Mouse (Mus musculus): ENCODE data around the gene Wipi1. TPM values are rescaled to one million over a fixed set of nuclear protein-coding genes. Genes with fewer than 3 reads are reported as not detected.
A peak's percentile ranks its signal among the peaks of the same experiment; 100 is the strongest.

Wipi1 gene
- polyA plus RNA-seq, 1 experiment, result 29.9 TPM

DNA sequence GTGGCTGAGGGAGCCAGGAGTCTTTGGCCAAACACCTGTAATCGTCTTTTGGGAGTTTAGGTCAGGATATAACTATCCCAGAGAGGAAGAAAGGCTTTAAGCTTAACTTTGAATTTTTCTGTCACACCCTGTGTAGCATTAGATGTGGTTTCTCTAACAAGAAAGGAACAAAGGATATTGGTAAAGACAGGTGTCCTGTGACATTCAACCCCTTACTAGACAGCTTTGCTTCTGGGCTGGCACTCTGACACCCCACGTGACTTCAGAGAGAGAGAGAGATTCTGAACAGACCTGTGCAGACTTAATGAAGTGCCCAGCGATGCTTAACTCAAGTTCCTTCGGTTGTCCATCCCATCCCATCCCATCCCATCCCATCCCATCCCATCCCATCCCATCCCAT is 20.3 kb downstream of the Wipi1 start:
- Histone ChIP-seq H3K36me3 (ENCODE audit: control insufficient read depth, insufficient read depth, low read length) (no peaks in the 10 kb centered on the region), H3K4me1 (ENCODE audit: control insufficient read depth, insufficient read depth, low read length) (no peaks in the 10 kb centered on the region; the same call in 1 of the 2 replicates), H3K27me3 (ENCODE audit: control insufficient read depth, insufficient read depth, low read length) (no peaks in the 10 kb centered on the region), H3K4me3 (ENCODE audit: control insufficient read depth, low read depth, low read length) (no peak overlapping the region), H3K27ac (ENCODE audit: control insufficient read depth, insufficient read depth, low read depth, low read length) (no peak overlapping the region)
- no peak for TF ChIP-seq POLR2A (IDR thresholded peaks at IDR 0.05; ENCODE audit: control insufficient read depth, low read depth, low read length)
- TF ChIP-seq CTCF (IDR thresholded peaks at IDR 0.05; ENCODE audit: control insufficient read depth, insufficient read depth, insufficient replicate concordance, low read depth, low read length), result no peak

DNA sequence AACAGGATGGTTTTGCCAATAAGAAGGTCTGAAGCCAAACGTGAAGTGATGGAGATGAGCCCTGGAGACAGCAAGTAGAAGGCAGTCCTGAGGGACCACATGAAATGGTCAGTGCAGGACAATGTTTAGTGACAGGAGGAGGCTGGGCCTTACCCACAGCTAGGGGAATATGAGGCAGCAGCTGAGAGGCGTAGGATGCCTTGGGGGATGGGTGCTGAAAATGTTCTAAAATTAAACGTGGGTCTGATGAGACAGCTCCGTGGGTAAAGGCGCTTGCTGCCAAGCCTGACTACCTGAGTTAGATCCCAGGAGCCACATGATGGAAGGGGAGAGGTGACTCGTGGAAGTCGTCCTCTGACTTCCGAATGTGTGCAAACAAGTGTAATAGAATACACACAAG is 21.8 kb downstream of the Wipi1 start:
- Histone ChIP-seq H3K36me3 (ENCODE audit: control insufficient read depth, insufficient read depth, low read length) (no peaks in the 10 kb centered on the region), H3K4me3 (ENCODE audit: control insufficient read depth, low read depth, low read length) (no peak overlapping the region), H3K4me1 (ENCODE audit: control insufficient read depth, insufficient read depth, low read length) (no peaks in the 10 kb centered on the region; the same call in 1 of the 2 replicates), H3K27me3 (ENCODE audit: control insufficient read depth, insufficient read depth, low read length) (no peaks in the 10 kb centered on the region), H3K27ac (ENCODE audit: control insufficient read depth, insufficient read depth, low read depth, low read length) (no peak overlapping the region)
- TF ChIP-seq CTCF (IDR thresholded peaks at IDR 0.05; ENCODE audit: control insufficient read depth, insufficient read depth, insufficient replicate concordance, low read depth, low read length) (no peak), POLR2A (IDR thresholded peaks at IDR 0.05; ENCODE audit: control insufficient read depth, low read depth, low read length) (no peak)

DNA sequence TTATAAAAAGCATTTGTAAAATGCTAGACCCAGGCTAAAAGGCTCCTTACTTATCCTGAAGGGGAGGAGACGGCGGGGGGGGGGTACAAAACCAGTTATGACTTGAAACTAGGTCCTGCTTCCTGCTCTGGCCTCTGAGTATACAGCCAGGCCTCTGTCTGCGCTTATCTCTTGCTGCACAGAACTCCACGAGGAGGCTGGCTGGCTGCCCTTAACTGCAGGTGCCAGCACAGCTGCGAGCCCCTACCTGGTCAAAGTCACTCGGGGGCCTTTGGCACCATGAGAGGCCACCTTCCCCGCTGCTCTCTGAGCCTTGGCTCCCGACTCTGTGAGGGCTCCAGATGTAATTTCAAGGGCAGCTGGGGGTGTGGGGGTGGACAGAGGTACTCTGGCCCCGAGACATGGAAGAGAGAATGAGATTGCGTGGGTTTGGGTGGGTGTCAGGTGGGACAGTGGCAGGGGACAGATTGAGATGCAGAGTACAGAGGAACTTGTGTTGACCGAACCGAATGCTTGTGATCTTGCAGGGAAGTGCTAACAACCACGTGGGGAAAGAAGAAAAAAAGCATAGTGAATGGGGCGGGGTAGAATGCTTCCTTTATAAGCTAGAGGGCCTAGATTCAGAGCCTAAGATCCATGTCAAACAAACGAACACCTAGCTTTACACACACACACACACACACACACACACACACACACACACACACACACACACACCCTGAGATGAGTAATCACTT is 24.0 kb downstream of the Wipi1 start:
- TF ChIP-seq POLR2A (IDR thresholded peaks at IDR 0.05; ENCODE audit: control insufficient read depth, low read depth, low read length), result no peak
- no peak for TF ChIP-seq CTCF (IDR thresholded peaks at IDR 0.05; ENCODE audit: control insufficient read depth, insufficient read depth, insufficient replicate concordance, low read depth, low read length)
- no peaks in the 10 kb centered on the region for H3K36me3 ChIP-seq (ENCODE audit: control insufficient read depth, insufficient read depth, low read length)
- no peaks in the 10 kb centered on the region; the same call in 1 of the 2 replicates for H3K4me1 ChIP-seq (ENCODE audit: control insufficient read depth, insufficient read depth, low read length)
- H3K27ac ChIP-seq (ENCODE audit: control insufficient read depth, insufficient read depth, low read depth, low read length), result no peak overlapping the region
- H3K27me3 ChIP-seq (ENCODE audit: control insufficient read depth, insufficient read depth, low read length), result no peaks in the 10 kb centered on the region
- H3K4me3 ChIP-seq (ENCODE audit: control insufficient read depth, low read depth, low read length), result no peak overlapping the region

DNA sequence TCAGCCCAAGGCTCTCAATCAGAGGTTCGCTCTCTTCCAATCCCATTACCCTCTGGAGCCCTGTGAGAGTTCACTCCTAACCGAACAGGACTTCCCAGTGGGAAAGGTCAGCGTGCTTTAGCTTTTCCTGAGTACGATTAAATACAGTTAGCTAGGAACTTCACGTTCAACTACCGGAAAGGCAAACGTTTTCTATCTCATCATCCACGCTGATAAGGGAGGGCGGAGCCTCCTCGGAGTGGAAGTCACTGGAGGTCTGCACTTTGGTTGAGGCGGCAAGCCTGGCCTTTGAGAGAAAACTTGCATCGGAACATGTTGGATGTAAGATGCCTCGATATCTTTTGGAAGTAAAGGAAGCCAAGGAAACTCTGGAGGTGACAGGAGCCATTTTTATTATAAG is 24.7 kb downstream of the Wipi1 start:
- Histone ChIP-seq H3K27ac (ENCODE audit: control insufficient read depth, insufficient read depth, low read depth, low read length) (no peak overlapping the region), H3K4me3 (ENCODE audit: control insufficient read depth, low read depth, low read length) (no peak overlapping the region), H3K4me1 (ENCODE audit: control insufficient read depth, insufficient read depth, low read length) (no peaks in the 10 kb centered on the region; the same call in 1 of the 2 replicates), H3K36me3 (ENCODE audit: control insufficient read depth, insufficient read depth, low read length) (no peaks in the 10 kb centered on the region), H3K27me3 (ENCODE audit: control insufficient read depth, insufficient read depth, low read length) (no peaks in the 10 kb centered on the region)
- TF ChIP-seq CTCF (IDR thresholded peaks at IDR 0.05; ENCODE audit: control insufficient read depth, insufficient read depth, insufficient replicate concordance, low read depth, low read length), result no peak
- TF ChIP-seq POLR2A (IDR thresholded peaks at IDR 0.05; ENCODE audit: control insufficient read depth, low read depth, low read length), result no peak

DNA sequence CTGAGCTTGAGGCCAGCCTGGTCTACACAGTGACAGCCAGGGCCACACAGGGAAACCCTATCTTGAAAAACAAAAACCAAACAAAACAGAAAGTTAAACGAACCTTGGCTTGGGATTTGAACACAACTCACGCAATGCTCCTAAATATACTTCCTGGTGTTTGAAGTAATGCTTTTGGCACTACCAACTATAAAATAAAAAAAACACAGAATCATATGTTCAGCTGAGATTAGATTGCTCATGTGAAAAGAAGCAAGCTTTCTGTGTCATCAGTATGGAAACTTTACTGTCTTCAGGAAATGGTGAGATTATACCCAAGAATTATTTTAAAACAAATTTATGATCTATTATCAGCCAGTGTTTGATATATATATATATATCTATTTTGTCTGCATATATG is 25.3 kb downstream of the Wipi1 start:
- no peak for TF ChIP-seq POLR2A (IDR thresholded peaks at IDR 0.05; ENCODE audit: control insufficient read depth, low read depth, low read length)
- no peak for TF ChIP-seq CTCF (IDR thresholded peaks at IDR 0.05; ENCODE audit: control insufficient read depth, insufficient read depth, insufficient replicate concordance, low read depth, low read length)
- no peak overlapping the region for H3K4me3 ChIP-seq (ENCODE audit: control insufficient read depth, low read depth, low read length)
- H3K36me3 ChIP-seq (ENCODE audit: control insufficient read depth, insufficient read depth, low read length), result no peaks in the 10 kb centered on the region
- no peak overlapping the region for H3K27ac ChIP-seq (ENCODE audit: control insufficient read depth, insufficient read depth, low read depth, low read length)
- H3K4me1 ChIP-seq (ENCODE audit: control insufficient read depth, insufficient read depth, low read length), result no peaks in the 10 kb centered on the region; the same call in 1 of the 2 replicates
- H3K27me3 ChIP-seq (ENCODE audit: control insufficient read depth, insufficient read depth, low read length), result no peaks in the 10 kb centered on the region

DNA sequence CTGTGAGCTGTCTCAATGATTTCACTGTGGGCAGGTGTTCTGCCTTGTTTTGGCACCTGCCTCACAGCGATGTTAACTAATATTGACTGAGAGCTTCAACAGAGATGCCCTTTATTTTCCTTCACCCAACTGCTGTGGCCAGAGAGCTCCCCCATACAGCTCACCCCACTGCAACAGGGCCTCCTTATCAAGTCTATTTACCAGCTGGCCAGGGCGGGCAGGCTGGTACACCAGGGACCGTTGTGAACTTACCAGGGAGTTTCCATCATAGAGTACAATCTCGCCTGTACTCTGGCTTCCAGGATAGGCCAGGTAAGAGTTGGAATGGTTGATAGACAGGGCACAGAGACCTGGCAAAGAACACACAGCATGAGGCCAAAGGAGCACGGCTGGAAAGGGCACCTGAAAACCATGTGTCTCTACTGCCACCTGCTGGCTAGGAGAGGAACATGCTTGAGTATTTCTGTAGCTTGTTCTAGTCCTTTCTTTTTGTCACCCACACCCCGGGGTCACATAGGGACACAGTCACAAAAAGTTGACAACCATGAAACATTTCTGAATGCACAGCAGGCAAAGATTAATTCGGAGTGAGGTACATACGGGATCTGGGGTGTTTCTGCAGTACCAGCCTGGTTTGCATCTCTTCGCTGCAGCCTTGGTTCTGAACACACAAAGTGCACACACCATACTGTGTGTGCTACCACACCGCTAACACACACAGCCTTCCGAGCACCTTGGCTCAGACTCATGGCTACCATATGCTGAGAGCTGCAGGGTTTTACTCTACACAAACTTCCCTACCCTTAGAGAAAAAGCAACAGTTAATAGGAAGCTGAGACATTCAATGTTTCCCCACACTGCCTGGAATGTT is 26.7 kb downstream of the Wipi1 start:
- no peak overlapping the region for H3K4me3 ChIP-seq (ENCODE audit: control insufficient read depth, low read depth, low read length)
- H3K4me1 ChIP-seq (ENCODE audit: control insufficient read depth, insufficient read depth, low read length), result no peaks in the 10 kb centered on the region; the same call in 1 of the 2 replicates
- no peaks in the 10 kb centered on the region for H3K27me3 ChIP-seq (ENCODE audit: control insufficient read depth, insufficient read depth, low read length)
- TF ChIP-seq CTCF (IDR thresholded peaks at IDR 0.05; ENCODE audit: control insufficient read depth, insufficient read depth, insufficient replicate concordance, low read depth, low read length) (peak; percentile 92; the same call in 1 of the 2 replicates), POLR2A (IDR thresholded peaks at IDR 0.05; ENCODE audit: control insufficient read depth, low read depth, low read length) (no peak)
- no peak overlapping the region for H3K27ac ChIP-seq (ENCODE audit: control insufficient read depth, insufficient read depth, low read depth, low read length)
- H3K36me3 ChIP-seq (ENCODE audit: control insufficient read depth, insufficient read depth, low read length), result no peaks in the 10 kb centered on the region

DNA sequence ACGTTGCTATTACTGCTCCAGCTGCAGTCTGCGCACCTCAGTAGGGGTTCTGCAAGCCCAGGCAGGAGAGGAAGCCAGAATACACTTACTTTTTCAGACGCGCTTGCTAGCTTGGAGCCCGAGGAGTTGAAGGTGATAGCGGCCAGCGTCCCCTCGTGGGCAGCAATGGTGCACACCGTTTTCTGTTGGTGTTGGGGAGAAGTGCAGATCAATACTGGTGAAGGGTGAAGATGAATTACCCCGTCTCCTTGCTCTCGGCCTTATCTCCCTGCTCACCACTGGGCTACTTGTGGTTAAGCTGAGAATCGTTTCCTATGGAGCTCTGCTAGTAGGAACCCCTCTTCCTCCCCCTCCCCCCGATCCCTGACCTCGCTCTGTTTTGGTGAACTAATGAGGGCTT is 27.8 kb downstream of the Wipi1 start:
- no peaks in the 10 kb centered on the region for H3K36me3 ChIP-seq (ENCODE audit: control insufficient read depth, insufficient read depth, low read length)
- no peak overlapping the region for H3K27ac ChIP-seq (ENCODE audit: control insufficient read depth, insufficient read depth, low read depth, low read length)

More for the DNA sequence above, 27.8 kb downstream of the Wipi1 start:
- TF ChIP-seq CTCF (IDR thresholded peaks at IDR 0.05; ENCODE audit: control insufficient read depth, insufficient read depth, insufficient replicate concordance, low read depth, low read length) (no peak), POLR2A (IDR thresholded peaks at IDR 0.05; ENCODE audit: control insufficient read depth, low read depth, low read length) (no peak)
- no peaks in the 10 kb centered on the region for H3K27me3 ChIP-seq (ENCODE audit: control insufficient read depth, insufficient read depth, low read length)
- H3K4me3 ChIP-seq (ENCODE audit: control insufficient read depth, low read depth, low read length), result no peak overlapping the region
- H3K4me1 ChIP-seq (ENCODE audit: control insufficient read depth, insufficient read depth, low read length), result no peaks in the 10 kb centered on the region; the same call in none of the 2 replicates

Measured in testis, adult 2 months (tissue).